Mouse (Mus musculus): ENCODE data around the gene Alg13. TPM values are rescaled to one million over a fixed set of nuclear protein-coding genes. Genes with fewer than 3 reads are reported as not detected.

Alg13 gene
- polyA plus RNA-seq, 1 experiment: 0.41 TPM

GRCm38 (mm10) chrX:144325375-144325774, 7.8 kb downstream of the Alg13 start:
- Histone ChIP-seq H3K9me3 (ENCODE audit: control insufficient read depth, low read length) (no peaks in the 10 kb centered on the region), H3K4me1 (ENCODE audit: control insufficient read depth) (no peaks in the 10 kb centered on the region), H3K36me3 (ENCODE audit: control insufficient read depth) (no peaks in the 10 kb centered on the region; the same call in none of the 2 replicates), H3K27me3 (ENCODE audit: control insufficient read depth) (no peaks in the 10 kb centered on the region), H3K4me3 (replicated peaks) (no peak overlapping the region)
- TF ChIP-seq TAL1 (IDR thresholded peaks at IDR 0.05; ENCODE audit: low read length): no peak
- TF ChIP-seq GATA1 (IDR thresholded peaks at IDR 0.05; ENCODE audit: low read length): no peak

- Histone ChIP-seq H3K4me3 (replicated peaks) (no peak overlapping the region), H3K4me1 (ENCODE audit: control insufficient read depth) (no peaks in the 10 kb centered on the region), H3K27me3 (ENCODE audit: control insufficient read depth) (no peaks in the 10 kb centered on the region), H3K36me3 (ENCODE audit: control insufficient read depth) (peaks cover 3% of the 10 kb centered on the region), H3K9me3 (ENCODE audit: control insufficient read depth, low read length) (no peaks in the 10 kb centered on the region)
- TF ChIP-seq GATA1 (IDR thresholded peaks at IDR 0.05; ENCODE audit: low read length) (no peak), TAL1 (IDR thresholded peaks at IDR 0.05; ENCODE audit: low read length) (no peak)
Measured at GRCm38 (mm10) chrX:144335332-144336015, 17.9 kb downstream of the Alg13 start.

GRCm38 (mm10) chrX:144337938-144338337, 20.3 kb downstream of the Alg13 start:
- H3K4me1 ChIP-seq (ENCODE audit: control insufficient read depth): no peaks in the 10 kb centered on the region
- no peak overlapping the region for H3K4me3 ChIP-seq (replicated peaks)
- TF ChIP-seq GATA1 (IDR thresholded peaks at IDR 0.05; ENCODE audit: low read length) (no peak), TAL1 (IDR thresholded peaks at IDR 0.05; ENCODE audit: low read length) (no peak)
- H3K27me3 ChIP-seq (ENCODE audit: control insufficient read depth): no peaks in the 10 kb centered on the region
- H3K9me3 ChIP-seq (ENCODE audit: control insufficient read depth, low read length): no peaks in the 10 kb centered on the region
- H3K36me3 ChIP-seq (ENCODE audit: control insufficient read depth): peaks cover 3% of the 10 kb centered on the region

GRCm38 (mm10) chrX:144338355-144338754, 20.8 kb downstream of the Alg13 start:
- H3K4me3 ChIP-seq (replicated peaks): no peak overlapping the region
- H3K9me3 ChIP-seq (ENCODE audit: control insufficient read depth, low read length): no peaks in the 10 kb centered on the region
- H3K4me1 ChIP-seq (ENCODE audit: control insufficient read depth): no peaks in the 10 kb centered on the region
- H3K27me3 ChIP-seq (ENCODE audit: control insufficient read depth): no peaks in the 10 kb centered on the region
- peaks cover 3% of the 10 kb centered on the region for H3K36me3 ChIP-seq (ENCODE audit: control insufficient read depth)
- TF ChIP-seq TAL1 (IDR thresholded peaks at IDR 0.05; ENCODE audit: low read length): no peak
- TF ChIP-seq GATA1 (IDR thresholded peaks at IDR 0.05; ENCODE audit: low read length): no peak

- no peak overlapping the region for H3K4me3 ChIP-seq (replicated peaks)
- TF ChIP-seq GATA1 (IDR thresholded peaks at IDR 0.05; ENCODE audit: low read length) (no peak), TAL1 (IDR thresholded peaks at IDR 0.05; ENCODE audit: low read length) (no peak)
- H3K36me3 ChIP-seq (ENCODE audit: control insufficient read depth): peaks cover 5% of the 10 kb centered on the region
- H3K4me1 ChIP-seq (ENCODE audit: control insufficient read depth): no peaks in the 10 kb centered on the region
- H3K27me3 ChIP-seq (ENCODE audit: control insufficient read depth): no peaks in the 10 kb centered on the region
- H3K9me3 ChIP-seq (ENCODE audit: control insufficient read depth, low read length): no peaks in the 10 kb centered on the region
Measured at GRCm38 (mm10) chrX:144374196-144374595, 56.6 kb downstream of the Alg13 start.

- H3K36me3 ChIP-seq (ENCODE audit: control insufficient read depth): no peaks in the 10 kb centered on the region
- no peaks in the 10 kb centered on the region for H3K27me3 ChIP-seq (ENCODE audit: control insufficient read depth)
- TF ChIP-seq GATA1 (IDR thresholded peaks at IDR 0.05; ENCODE audit: low read length) (no peak), TAL1 (IDR thresholded peaks at IDR 0.05; ENCODE audit: low read length) (no peak)
- no peaks in the 10 kb centered on the region for H3K9me3 ChIP-seq (ENCODE audit: control insufficient read depth, low read length)
- H3K4me3 ChIP-seq (replicated peaks): no peak overlapping the region
- no peaks in the 10 kb centered on the region for H3K4me1 ChIP-seq (ENCODE audit: control insufficient read depth)
Measured at GRCm38 (mm10) chrX:144403526-144403925, 85.9 kb downstream of the Alg13 start.

- Histone ChIP-seq H3K4me3 (replicated peaks) (no peak overlapping the region), H3K27me3 (ENCODE audit: control insufficient read depth) (no peaks in the 10 kb centered on the region), H3K9me3 (ENCODE audit: control insufficient read depth, low read length) (no peaks in the 10 kb centered on the region), H3K4me1 (ENCODE audit: control insufficient read depth) (no peaks in the 10 kb centered on the region), H3K36me3 (ENCODE audit: control insufficient read depth) (no peaks in the 10 kb centered on the region)
- TF ChIP-seq GATA1 (IDR thresholded peaks at IDR 0.05; ENCODE audit: low read length) (no peak), TAL1 (IDR thresholded peaks at IDR 0.05; ENCODE audit: low read length) (no peak)
Measured at GRCm38 (mm10) chrX:144408036-144408435, 90.4 kb downstream of the Alg13 start.

- no peak overlapping the region for H3K4me3 ChIP-seq (replicated peaks)
- no peaks in the 10 kb centered on the region for H3K9me3 ChIP-seq (ENCODE audit: control insufficient read depth, low read length)
- no peaks in the 10 kb centered on the region for H3K36me3 ChIP-seq (ENCODE audit: control insufficient read depth)
- no peaks in the 10 kb centered on the region for H3K4me1 ChIP-seq (ENCODE audit: control insufficient read depth)
- no peak for TF ChIP-seq TAL1 (IDR thresholded peaks at IDR 0.05; ENCODE audit: low read length)
- no peak for TF ChIP-seq GATA1 (IDR thresholded peaks at IDR 0.05; ENCODE audit: low read length)
- no peaks in the 10 kb centered on the region for H3K27me3 ChIP-seq (ENCODE audit: control insufficient read depth)
Measured at GRCm38 (mm10) chrX:144420259-144420658, 102.7 kb downstream of the Alg13 start.

- H3K4me1 ChIP-seq (ENCODE audit: control insufficient read depth): no peaks in the 10 kb centered on the region
- no peaks in the 10 kb centered on the region for H3K36me3 ChIP-seq (ENCODE audit: control insufficient read depth)
- H3K4me3 ChIP-seq (replicated peaks): no peak overlapping the region
- no peaks in the 10 kb centered on the region for H3K9me3 ChIP-seq (ENCODE audit: control insufficient read depth, low read length)
- H3K27me3 ChIP-seq (ENCODE audit: control insufficient read depth): no peaks in the 10 kb centered on the region
- no peak for TF ChIP-seq GATA1 (IDR thresholded peaks at IDR 0.05; ENCODE audit: low read length)
- no peak for TF ChIP-seq TAL1 (IDR thresholded peaks at IDR 0.05; ENCODE audit: low read length)
Measured at GRCm38 (mm10) chrX:144421091-144421490, 103.5 kb downstream of the Alg13 start.

- Histone ChIP-seq H3K4me3 (replicated peaks) (no peak overlapping the region), H3K4me1 (ENCODE audit: control insufficient read depth) (no peaks in the 10 kb centered on the region), H3K27me3 (ENCODE audit: control insufficient read depth) (no peaks in the 10 kb centered on the region), H3K36me3 (ENCODE audit: control insufficient read depth) (no peaks in the 10 kb centered on the region), H3K9me3 (ENCODE audit: control insufficient read depth, low read length) (no peaks in the 10 kb centered on the region)
- TF ChIP-seq TAL1 (IDR thresholded peaks at IDR 0.05; ENCODE audit: low read length) (no peak), GATA1 (IDR thresholded peaks at IDR 0.05; ENCODE audit: low read length) (no peak)
Measured at GRCm38 (mm10) chrX:144423848-144424247, 106.2 kb downstream of the Alg13 start.

Other genes starting within 250 kb of the Alg13 start
- gene A730046J19Rik, start 164.1 kb upstream of the Alg13 start, polyA plus RNA-seq (2012): not detected in 2 replicates
- not detected in 2 replicates for gene Trpc5os, start 138.8 kb downstream of the Alg13 start, polyA plus RNA-seq (2012)